Mouse (Mus musculus): Measurements from ENCODE around the gene Smug1.

Gene Smug1

DNA sequence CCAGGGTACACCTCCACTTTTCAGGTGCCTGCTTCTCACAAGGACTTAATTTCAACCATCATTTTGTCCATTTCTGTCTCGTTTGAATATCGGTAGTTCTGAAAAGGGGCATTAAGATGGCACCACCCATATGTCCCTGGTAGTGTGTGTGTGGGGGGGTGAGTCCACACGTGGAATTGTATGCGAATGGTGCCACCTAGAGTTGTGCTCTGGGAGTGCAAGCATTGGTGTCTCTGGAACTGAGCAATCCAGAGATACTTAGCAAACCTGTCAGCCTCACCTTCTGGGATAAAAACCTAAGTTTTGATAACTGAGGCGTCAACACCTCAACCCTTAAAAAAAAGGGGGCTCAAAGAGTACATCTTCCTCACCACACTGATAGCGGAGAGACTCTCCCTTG is 53.8 kb downstream of the Smug1 start:
- in situ Hi-C loops (cut with MboI; ENCODE audit: unreplicated experiment in 2 of 2), result no loop called here

DNA sequence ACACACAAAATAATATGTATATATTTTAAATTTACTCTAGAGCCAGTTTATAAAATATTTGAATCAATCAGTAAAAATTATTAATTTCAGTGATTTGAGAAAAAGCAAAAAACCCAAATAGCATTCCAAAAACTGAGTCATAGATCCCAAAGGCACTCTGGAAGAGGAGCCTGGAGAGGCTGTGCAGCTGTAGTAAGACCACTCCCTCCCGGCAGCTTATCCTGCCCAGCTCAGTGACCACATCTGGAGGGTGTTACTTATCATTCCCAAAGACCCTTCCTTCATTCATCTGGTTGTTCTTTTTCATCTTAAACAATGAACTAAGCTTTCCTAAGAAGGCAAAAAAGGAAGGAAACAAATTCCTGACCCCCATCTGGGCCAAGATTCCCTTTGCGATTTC is 54.6 kb downstream of the Smug1 start:
- in situ Hi-C loops (cut with MboI; ENCODE audit: unreplicated experiment in 2 of 2), result no loop called here

DNA sequence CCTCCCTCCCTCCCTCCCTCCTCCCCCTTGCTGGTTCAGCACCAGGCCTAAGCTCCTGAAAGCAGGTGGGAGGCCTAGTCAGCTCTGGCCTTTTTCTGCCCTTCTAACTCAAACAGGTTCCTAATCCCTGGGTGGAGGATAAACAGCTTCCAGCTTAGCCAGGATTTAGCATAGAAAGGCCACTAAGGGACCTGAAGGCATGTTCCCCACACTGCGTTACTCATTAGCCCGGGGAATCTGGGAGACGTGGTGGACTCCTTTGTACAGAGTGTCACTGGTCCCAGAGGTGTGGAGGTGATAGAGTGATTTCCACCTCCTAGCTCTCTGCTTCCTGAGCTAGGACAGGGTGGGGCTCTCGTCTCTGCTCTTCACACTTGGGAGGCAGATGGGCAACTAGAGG is 57.0 kb downstream of the Smug1 start:
- in situ Hi-C loops (cut with MboI; ENCODE audit: unreplicated experiment in 2 of 2), result no loop called here

DNA sequence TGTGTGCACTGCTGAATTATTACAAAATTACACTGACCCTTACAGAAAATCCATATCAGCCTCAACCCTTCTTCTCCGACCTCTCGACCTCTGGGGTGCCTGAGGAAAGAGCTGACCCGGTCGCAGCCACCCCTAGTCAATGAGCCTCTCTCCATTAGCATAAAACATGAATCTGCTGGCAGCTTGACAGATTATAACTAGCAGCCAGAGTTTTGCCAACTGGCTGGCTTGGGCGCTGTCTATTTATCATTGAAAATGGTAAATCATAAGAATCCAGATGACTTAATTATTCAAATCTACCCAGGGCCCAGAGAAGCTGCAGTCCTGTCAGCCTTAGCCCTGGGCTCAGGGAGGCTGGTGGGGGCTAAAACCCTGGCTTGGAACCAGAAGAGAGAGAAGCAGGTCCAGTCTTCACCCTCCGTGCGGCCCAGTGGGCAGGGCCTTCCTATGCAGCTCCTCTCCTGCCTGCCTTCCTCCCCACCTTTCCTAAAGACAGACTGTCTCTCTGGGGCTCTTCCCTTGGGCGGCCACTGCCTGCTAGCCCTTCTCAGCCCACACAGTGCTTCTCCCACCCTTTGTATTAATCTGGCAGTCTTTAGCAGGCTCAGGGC is 58.7 kb downstream of the Smug1 start:
- in situ Hi-C loops (cut with MboI; ENCODE audit: unreplicated experiment in 2 of 2), result no loop called here

DNA sequence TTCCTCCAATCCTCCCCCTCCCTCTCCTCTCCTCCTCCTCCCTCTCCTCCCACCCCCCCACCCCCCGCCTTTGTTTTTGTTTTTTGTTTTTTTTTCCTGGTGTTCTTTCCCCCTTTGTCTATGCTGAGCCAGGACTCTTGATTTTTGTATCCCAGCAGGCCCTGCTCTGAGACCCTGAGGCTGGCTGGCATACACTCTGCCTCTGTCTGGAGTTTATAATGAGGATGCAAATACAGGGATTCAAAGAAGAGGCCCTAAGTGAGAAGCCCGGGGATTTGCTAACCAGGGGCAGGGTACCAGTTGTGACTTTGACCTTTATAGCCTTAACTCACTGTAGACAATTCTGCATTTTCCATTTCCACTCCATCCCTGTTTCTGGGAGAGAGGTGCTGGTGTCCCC is 60.7 kb downstream of the Smug1 start:
- in situ Hi-C loops (cut with MboI; ENCODE audit: unreplicated experiment in 2 of 2), result no loop called here
